Mouse (Mus musculus): ENCODE results near the gene Prkca.

DNA sequence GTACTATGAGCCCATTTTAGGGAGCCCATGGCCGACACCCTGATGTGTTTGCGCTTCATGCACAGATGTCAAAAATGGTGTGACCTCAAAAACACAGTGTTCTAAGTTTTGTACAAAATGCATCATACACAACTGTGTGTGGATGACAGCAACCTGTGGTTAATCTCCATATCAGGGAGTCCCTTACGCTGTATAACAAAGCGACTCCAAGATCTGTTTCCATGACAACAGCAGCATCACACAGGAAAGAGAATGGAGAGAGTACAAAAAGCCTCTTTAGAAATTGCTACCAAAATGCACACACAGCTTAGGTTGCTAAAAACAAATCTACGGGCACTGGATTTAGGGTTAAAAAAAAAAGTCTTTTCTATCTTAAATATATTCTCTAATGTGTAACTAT, 171.8 kb downstream of the Prkca start:
- no peak for TF ChIP-seq CTCF (IDR thresholded peaks at IDR 0.05; ENCODE audit: borderline replicate concordance, insufficient read depth, low read length)
- no peak for TF ChIP-seq POLR2A (IDR thresholded peaks at IDR 0.05; ENCODE audit: low read depth, low read length)
